Comparison of ENCODE assay signal across 22 mouse cellular contexts in the genomic region with DNA sequence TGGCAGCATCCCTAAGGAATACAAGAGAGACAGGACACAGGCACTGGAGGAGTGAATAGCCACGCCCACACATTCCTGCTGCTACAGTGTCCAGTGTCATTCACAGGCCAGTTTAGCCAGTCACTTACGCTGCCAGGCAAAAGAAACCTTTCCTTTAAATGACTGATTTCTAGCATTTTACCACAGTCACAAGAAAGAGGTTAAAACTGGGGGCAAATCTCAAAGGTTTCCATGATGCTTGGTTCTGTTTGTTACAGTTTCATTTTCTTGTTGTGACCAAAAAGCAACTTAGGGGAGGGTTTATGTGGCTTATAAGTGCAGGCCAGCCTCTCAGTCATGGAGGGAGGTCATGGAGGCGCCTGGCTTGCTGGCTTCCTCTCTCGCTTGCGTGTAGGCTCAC.
DNase-seq lines count a peak whose midpoint lies in the region; ATAC-seq lines count a peak whose summit lies in the region.
"Had no signal": no experiment of that assay in that cellular context is flagged by ENCODE, and none has a peak within 500 bp of the region (broad histone marks: within the 10 kb centered on the region; RNA-seq: fewer than 3 reads in every experiment).

No protein-coding gene starts in this region.

- ATAC-seq in kidney, embryonic 15.5 days (replicated peaks; ENCODE audit: low FRiP score), result 0 out of 2 replicates have a peak, but pooled peaks have one; percentile 44
- ATAC-seq: forebrain, embryonic 14.5 days; intestine, embryonic 15.5 days had no signal

- H3K9me3 ChIP-seq in kidney, embryonic 15.5 days (replicated peaks), result no peaks in the 10 kb centered on the region
- H3K9me3 ChIP-seq: embryonic facial prominence, embryonic 12.5 days; embryonic facial prominence, embryonic 15.5 days; hindbrain, embryonic 12.5 days; hindbrain, embryonic 15.5 days; intestine, embryonic 15.5 days had no signal

- 61% methylated on average over 5 of the region's 5 CpGs for WGBS in kidney, embryonic 15.5 days

- no peaks in the 10 kb centered on the region for H3K36me3 ChIP-seq in kidney, embryonic 15.5 days
- H3K36me3 ChIP-seq: embryonic facial prominence, embryonic 12.5 days; embryonic facial prominence, embryonic 15.5 days; hindbrain, embryonic 12.5 days; hindbrain, embryonic 15.5 days; intestine, embryonic 15.5 days had no signal

- intact Hi-C loops in gastrocnemius, postnatal 14 days (cut with DNase I; ENCODE audit: low total_unique reads), result no loop called here

- H3K27ac ChIP-seq in kidney, embryonic 15.5 days, result no peak overlapping the region
- H3K27ac ChIP-seq: embryonic facial prominence, embryonic 12.5 days; embryonic facial prominence, embryonic 15.5 days; gastrocnemius, adult 2 months; hindbrain, embryonic 12.5 days; hindbrain, embryonic 15.5 days; intestine, embryonic 15.5 days had no signal

- no peak overlapping the region for H3K4me3 ChIP-seq in kidney, embryonic 15.5 days (replicated peaks)
- H3K4me3 ChIP-seq: embryonic facial prominence, embryonic 12.5 days; embryonic facial prominence, embryonic 15.5 days; gastrocnemius, adult 2 months; hindbrain, embryonic 12.5 days; hindbrain, embryonic 15.5 days; intestine, embryonic 15.5 days had no signal

- no peaks in the 10 kb centered on the region for H3K27me3 ChIP-seq in kidney, embryonic 15.5 days
- H3K27me3 ChIP-seq: embryonic facial prominence, embryonic 12.5 days; embryonic facial prominence, embryonic 15.5 days; hindbrain, embryonic 12.5 days; hindbrain, embryonic 15.5 days; intestine, embryonic 15.5 days had no signal

- H3K4me1 ChIP-seq in kidney, embryonic 15.5 days, result peaks cover 15% of the 10 kb centered on the region
- H3K4me1 ChIP-seq: embryonic facial prominence, embryonic 12.5 days; embryonic facial prominence, embryonic 15.5 days; intestine, embryonic 15.5 days had no signal

- no peak overlapping the region for H3K9ac ChIP-seq in kidney, embryonic 15.5 days
- H3K9ac ChIP-seq: embryonic facial prominence, embryonic 12.5 days; embryonic facial prominence, embryonic 15.5 days; forebrain, postnatal 0 days; hindbrain, embryonic 12.5 days; hindbrain, embryonic 15.5 days; intestine, embryonic 15.5 days had no signal

- H3K4me2 ChIP-seq in kidney, embryonic 15.5 days, result no peak overlapping the region
- H3K4me2 ChIP-seq: embryonic facial prominence, embryonic 12.5 days; embryonic facial prominence, embryonic 15.5 days; heart, embryonic 11.5 days; hindbrain, embryonic 12.5 days; hindbrain, embryonic 15.5 days; intestine, embryonic 15.5 days had no signal

- DNase-seq in kidney, postnatal 25 days, result no peak
- DNase-seq in 3134 (ENCODE audit: extremely low read depth, insufficient read length, low spot score), result peak; percentile 26
- peak; percentile 54 for DNase-seq in CD4-positive helper T cell, adult 2 months (ENCODE audit: low read depth, low spot score)
- DNase-seq in gastrocnemius, postnatal 14 days, result no peak
- no peak for DNase-seq in left cerebral cortex, adult 8-10 months (ENCODE audit: low spot score in 2 of 2)
- DNase-seq: adrenal gland, adult 2 months; adrenal gland, postnatal 14 days; cerebellum, adult 11 months; cerebellum, adult 2 months; cerebellum, adult 9-11 months; cerebellum, postnatal 25 days; gastrocnemius, adult 2 months; gastrocnemius, postnatal 25 days had no signal

Comparison
In these comparisons a context has a peak if more than half of its experiments do, and no peak if none do; other contexts are left out.
1. DNase-seq: peak in 3134 (single experiment) and CD4-positive helper T cell, adult 2 months (single experiment); none in kidney, postnatal 25 days (0 of 2), gastrocnemius, postnatal 14 days (single experiment) and left cerebral cortex, adult 8-10 months (0 of 2).